Mouse (Mus musculus) cerebellum, adult 2 months (tissue): ENCODE results near the gene Chd6.

ENCODE experiments used
- CTCF ChIP-seq: fragments of 200-500 bp; IDR thresholded peaks from 2 replicates; pipeline ENCODE4 v1.5.1; 2011; ENCODE audit warnings: low read depth, mild to moderate bottlenecking, control low read depth, low read length, moderate library complexity, borderline replicate concordance; ENCODE audit not compliant: insufficient read depth
- POLR2A ChIP-seq: fragments of 200-500 bp; IDR thresholded peaks from 2 replicates; pipeline ENCODE4 v1.6.1; 2011; ENCODE audit warnings: low read length, control low read depth, borderline replicate concordance; ENCODE audit not compliant: insufficient read depth

- no peak for TF ChIP-seq CTCF
- no peak for TF ChIP-seq POLR2A
Measured at GRCm38 (mm10) chr2:160917313-160917712, 191.6 kb downstream of the Chd6 start.
